Mouse (Mus musculus): ENCODE results near the gene Fignl2. TPM values are rescaled to one million over a fixed set of nuclear protein-coding genes. Genes with fewer than 3 reads are reported as not detected.

Fignl2 gene
- polyA plus RNA-seq, 1 experiment from 2014 or later, result 0.13 TPM

- no peak for ATAC-seq (ENCODE audit: low read depth)
- Histone ChIP-seq H3K9ac (no peak overlapping the region), H3K4me1 (replicated peaks) (no peaks in the 10 kb centered on the region), H3K27me3 (peaks cover 16% of the 10 kb centered on the region), H3K9me3 (replicated peaks) (no peaks in the 10 kb centered on the region), H3K4me3 (replicated peaks) (no peak overlapping the region), H3K4me2 (no peak overlapping the region), H3K36me3 (no peaks in the 10 kb centered on the region), H3K27ac (no peak overlapping the region)
- DNase-seq, result no peak
- WGBS (ENCODE audit: insufficient replicate concordance), result 61% methylated on average over 8 of the region's 8 CpGs
These were observed 72.7 kb downstream of the Fignl2 start for GRCm38 (mm10) chr15:101005717-101006116.

DNA sequence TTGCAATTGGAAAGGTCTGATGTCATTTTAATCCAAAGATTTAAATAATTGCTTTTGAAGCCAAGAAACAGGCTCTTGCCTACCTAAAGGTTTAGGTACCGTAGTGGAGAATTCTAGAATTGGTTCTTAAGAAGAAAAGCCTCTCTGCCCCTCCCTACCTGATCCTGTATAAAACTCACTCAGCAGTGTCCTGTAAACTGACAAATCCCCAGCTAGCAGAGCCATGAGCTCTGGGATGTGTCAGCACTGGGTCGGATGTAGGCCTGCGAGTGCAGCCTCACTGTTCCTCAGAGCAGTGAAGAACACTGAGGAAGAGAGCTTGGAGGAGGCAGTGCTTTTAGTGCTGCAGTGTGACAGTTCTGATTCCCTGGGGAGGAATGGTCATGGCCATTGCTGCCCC is 73.8 kb downstream of the Fignl2 start:
- Histone ChIP-seq H3K36me3 (no peaks in the 10 kb centered on the region), H3K9ac (no peak overlapping the region), H3K27ac (no peak overlapping the region), H3K27me3 (peaks cover 16% of the 10 kb centered on the region), H3K4me3 (replicated peaks) (no peak overlapping the region), H3K9me3 (replicated peaks) (no peaks in the 10 kb centered on the region), H3K4me2 (no peak overlapping the region), H3K4me1 (replicated peaks) (no peaks in the 10 kb centered on the region)
- 48% methylated on average over 3 of the region's 3 CpGs for WGBS (ENCODE audit: insufficient replicate concordance)
- DNase-seq, result no peak
- no peak for ATAC-seq (ENCODE audit: low read depth)

- Histone ChIP-seq H3K9ac (no peak overlapping the region), H3K4me3 (replicated peaks) (no peak overlapping the region), H3K36me3 (no peaks in the 10 kb centered on the region), H3K27me3 (peaks cover 12% of the 10 kb centered on the region), H3K4me2 (no peak overlapping the region), H3K9me3 (replicated peaks) (no peaks in the 10 kb centered on the region), H3K4me1 (replicated peaks) (no peaks in the 10 kb centered on the region), H3K27ac (no peak overlapping the region)
- WGBS (ENCODE audit: insufficient replicate concordance), result 78% methylated on average over 3 of the region's 3 CpGs
- DNase-seq (no peak), ATAC-seq (ENCODE audit: low read depth) (no peak)
These were observed 75.9 kb downstream of the Fignl2 start for GRCm38 (mm10) chr15:101002466-101002865.

GRCm38 (mm10) chr15:101001685-101002084 is 76.7 kb downstream of the Fignl2 start:
- no peak overlapping the region for H3K27ac ChIP-seq
- H3K4me3 ChIP-seq (replicated peaks), result no peak overlapping the region
- H3K27me3 ChIP-seq, result peaks cover 12% of the 10 kb centered on the region
- DNase-seq, result no peak
- H3K36me3 ChIP-seq, result no peaks in the 10 kb centered on the region
- 76% methylated on average over 1 of the region's 1 CpGs for WGBS (ENCODE audit: insufficient replicate concordance)
- H3K4me1 ChIP-seq (replicated peaks), result no peaks in the 10 kb centered on the region
- H3K9me3 ChIP-seq (replicated peaks), result no peaks in the 10 kb centered on the region
- H3K4me2 ChIP-seq, result no peak overlapping the region
- H3K9ac ChIP-seq, result no peak overlapping the region
- ATAC-seq (ENCODE audit: low read depth), result no peak

Other genes starting within 250 kb of the Fignl2 start
- gene Scn8a, start 208.7 kb downstream of the Fignl2 start, polyA plus RNA-seq (2015; fragmentation: Nextera tagmentation; extraction: Ambion mirVana), result 0.10 and 0.27 TPM in 2 replicates
- not detected in 2 replicates for gene Gm47841, start 31.2 kb downstream of the Fignl2 start, polyA plus RNA-seq (2015; fragmentation: Nextera tagmentation; extraction: Ambion mirVana)
- gene Ankrd33, start 37.2 kb upstream of the Fignl2 start, polyA plus RNA-seq (2015; fragmentation: Nextera tagmentation; extraction: Ambion mirVana), result not detected in 2 replicates
- 1.2 and 1.3 TPM in 2 replicates for gene Acvrl1, start 50.0 kb upstream of the Fignl2 start, polyA plus RNA-seq (2015; fragmentation: Nextera tagmentation; extraction: Ambion mirVana)
- gene Acvr1b, start 95.5 kb upstream of the Fignl2 start, polyA plus RNA-seq (2015; fragmentation: Nextera tagmentation; extraction: Ambion mirVana), result 1.0 and 1.6 TPM in 2 replicates
- gene Grasp, start 145.6 kb upstream of the Fignl2 start, polyA plus RNA-seq (2015; fragmentation: Nextera tagmentation; extraction: Ambion mirVana), result 0.29 and 0.44 TPM in 2 replicates
- gene Nr4a1, start 175.7 kb upstream of the Fignl2 start, polyA plus RNA-seq (2015; fragmentation: Nextera tagmentation; extraction: Ambion mirVana), result 0.43 and 0.56 TPM in 2 replicates
- gene Atg101, start 205.7 kb upstream of the Fignl2 start, polyA plus RNA-seq (2015; fragmentation: Nextera tagmentation; extraction: Ambion mirVana), result 29.6 and 31.7 TPM in 2 replicates
- gene 6030408B16Rik, start 214.6 kb upstream of the Fignl2 start, polyA plus RNA-seq (2015; fragmentation: Nextera tagmentation; extraction: Ambion mirVana), result 0.13 and 0.22 TPM in 2 replicates

Data from liver, embryonic 13.5 days (tissue).